Mouse (Mus musculus): Measurements from ENCODE around the gene Tmem132b. TPM values are rescaled to one million over a fixed set of nuclear protein-coding genes. Genes with fewer than 3 reads are reported as not detected.

Tmem132b gene
- polyA plus RNA-seq, 1 experiment: not detected

GRCm38 (mm10) chr5:125658101-125658500 is 126.5 kb downstream of the Tmem132b start:
- no peak for DNase-seq
- H3K27me3 ChIP-seq (replicated peaks; ENCODE audit: control insufficient read depth, insufficient read depth, low read length): no peaks in the 10 kb centered on the region
- 82% methylated on average over 5 of the region's 5 CpGs for WGBS
- no peak overlapping the region for H3K27ac ChIP-seq (ENCODE audit: insufficient read depth, low read depth, low read length)
- no peak overlapping the region for H3K4me3 ChIP-seq (ENCODE audit: insufficient read depth, low read depth, low read length)
- TF ChIP-seq CTCF (conservative IDR thresholded peaks at IDR 0.05; ENCODE audit: insufficient read depth, insufficient read length, low read depth, low read length) (no peak), POLR2A (IDR thresholded peaks at IDR 0.05; ENCODE audit: low read depth, low read length) (no peak)
- H3K4me1 ChIP-seq (ENCODE audit: control insufficient read depth, insufficient read depth, low read length): no peaks in the 10 kb centered on the region
- H3K36me3 ChIP-seq (ENCODE audit: control insufficient read depth, insufficient read depth, low read length): no peaks in the 10 kb centered on the region

- TF ChIP-seq CTCF (conservative IDR thresholded peaks at IDR 0.05; ENCODE audit: insufficient read depth, insufficient read length, low read depth, low read length): no peak
- no peak for TF ChIP-seq POLR2A (IDR thresholded peaks at IDR 0.05; ENCODE audit: low read depth, low read length)
- Histone ChIP-seq H3K4me1 (ENCODE audit: control insufficient read depth, insufficient read depth, low read length) (no peaks in the 10 kb centered on the region), H3K27me3 (replicated peaks; ENCODE audit: control insufficient read depth, insufficient read depth, low read length) (no peaks in the 10 kb centered on the region), H3K27ac (ENCODE audit: insufficient read depth, low read depth, low read length) (no peak overlapping the region), H3K36me3 (ENCODE audit: control insufficient read depth, insufficient read depth, low read length) (no peaks in the 10 kb centered on the region), H3K4me3 (ENCODE audit: insufficient read depth, low read depth, low read length) (no peak overlapping the region)
- no peak for DNase-seq
- WGBS: 56% methylated on average over 14 of the region's 14 CpGs
These were observed 127.6 kb downstream of the Tmem132b start for GRCm38 (mm10) chr5:125658959-125659749.

- no peaks in the 10 kb centered on the region for H3K27me3 ChIP-seq (replicated peaks; ENCODE audit: control insufficient read depth, insufficient read depth, low read length)
- no peak for DNase-seq
- H3K27ac ChIP-seq (ENCODE audit: insufficient read depth, low read depth, low read length): no peak overlapping the region
- no peaks in the 10 kb centered on the region for H3K36me3 ChIP-seq (ENCODE audit: control insufficient read depth, insufficient read depth, low read length)
- no peaks in the 10 kb centered on the region for H3K4me1 ChIP-seq (ENCODE audit: control insufficient read depth, insufficient read depth, low read length)
- H3K4me3 ChIP-seq (ENCODE audit: insufficient read depth, low read depth, low read length): no peak overlapping the region
- TF ChIP-seq CTCF (conservative IDR thresholded peaks at IDR 0.05; ENCODE audit: insufficient read depth, insufficient read length, low read depth, low read length) (no peak), POLR2A (IDR thresholded peaks at IDR 0.05; ENCODE audit: low read depth, low read length) (no peak)
- 36% methylated on average over 13 of the region's 13 CpGs for WGBS
These were observed 144.0 kb downstream of the Tmem132b start for GRCm38 (mm10) chr5:125675623-125676022.

GRCm38 (mm10) chr5:125676025-125676623 is 144.6 kb downstream of the Tmem132b start:
- WGBS: 63% methylated on average over 7 of the region's 7 CpGs
- H3K27me3 ChIP-seq (replicated peaks; ENCODE audit: control insufficient read depth, insufficient read depth, low read length): no peaks in the 10 kb centered on the region

GRCm38 (mm10) chr5:125680889-125681288 is 149.3 kb downstream of the Tmem132b start:
- H3K27me3 ChIP-seq (replicated peaks; ENCODE audit: control insufficient read depth, insufficient read depth, low read length): no peaks in the 10 kb centered on the region
- no peaks in the 10 kb centered on the region for H3K36me3 ChIP-seq (ENCODE audit: control insufficient read depth, insufficient read depth, low read length)
- no peak overlapping the region for H3K4me3 ChIP-seq (ENCODE audit: insufficient read depth, low read depth, low read length)
- WGBS: 77% methylated on average over 6 of the region's 6 CpGs
- no peaks in the 10 kb centered on the region for H3K4me1 ChIP-seq (ENCODE audit: control insufficient read depth, insufficient read depth, low read length)
- no peak for DNase-seq
- TF ChIP-seq POLR2A (IDR thresholded peaks at IDR 0.05; ENCODE audit: low read depth, low read length) (no peak), CTCF (conservative IDR thresholded peaks at IDR 0.05; ENCODE audit: insufficient read depth, insufficient read length, low read depth, low read length) (no peak)
- no peak overlapping the region for H3K27ac ChIP-seq (ENCODE audit: insufficient read depth, low read depth, low read length)

More at GRCm38 (mm10) chr5:125676025-125676623, 144.6 kb downstream of the Tmem132b start:
- H3K4me3 ChIP-seq (ENCODE audit: insufficient read depth, low read depth, low read length): no peak overlapping the region
- DNase-seq: no peak
- TF ChIP-seq POLR2A (IDR thresholded peaks at IDR 0.05; ENCODE audit: low read depth, low read length): no peak
- TF ChIP-seq CTCF (conservative IDR thresholded peaks at IDR 0.05; ENCODE audit: insufficient read depth, insufficient read length, low read depth, low read length): no peak
- H3K27ac ChIP-seq (ENCODE audit: insufficient read depth, low read depth, low read length): no peak overlapping the region
- no peaks in the 10 kb centered on the region for H3K4me1 ChIP-seq (ENCODE audit: control insufficient read depth, insufficient read depth, low read length)
- no peaks in the 10 kb centered on the region for H3K36me3 ChIP-seq (ENCODE audit: control insufficient read depth, insufficient read depth, low read length)

GRCm38 (mm10) chr5:125683491-125683890 is 151.9 kb downstream of the Tmem132b start:
- DNase-seq: no peak
- Histone ChIP-seq H3K4me3 (ENCODE audit: insufficient read depth, low read depth, low read length) (no peak overlapping the region), H3K4me1 (ENCODE audit: control insufficient read depth, insufficient read depth, low read length) (no peaks in the 10 kb centered on the region), H3K27me3 (replicated peaks; ENCODE audit: control insufficient read depth, insufficient read depth, low read length) (no peaks in the 10 kb centered on the region), H3K27ac (ENCODE audit: insufficient read depth, low read depth, low read length) (no peak overlapping the region), H3K36me3 (ENCODE audit: control insufficient read depth, insufficient read depth, low read length) (no peaks in the 10 kb centered on the region)
- TF ChIP-seq POLR2A (IDR thresholded peaks at IDR 0.05; ENCODE audit: low read depth, low read length): no peak
- WGBS: 52% methylated on average over 6 of the region's 6 CpGs

GRCm38 (mm10) chr5:125685681-125686331 is 154.2 kb downstream of the Tmem132b start:
- Histone ChIP-seq H3K27me3 (replicated peaks; ENCODE audit: control insufficient read depth, insufficient read depth, low read length) (no peaks in the 10 kb centered on the region), H3K36me3 (ENCODE audit: control insufficient read depth, insufficient read depth, low read length) (no peaks in the 10 kb centered on the region), H3K4me3 (ENCODE audit: insufficient read depth, low read depth, low read length) (no peak overlapping the region), H3K4me1 (ENCODE audit: control insufficient read depth, insufficient read depth, low read length) (no peaks in the 10 kb centered on the region), H3K27ac (ENCODE audit: insufficient read depth, low read depth, low read length) (no peak overlapping the region)
- no peak for DNase-seq
- no peak for TF ChIP-seq CTCF (conservative IDR thresholded peaks at IDR 0.05; ENCODE audit: insufficient read depth, insufficient read length, low read depth, low read length)
- TF ChIP-seq POLR2A (IDR thresholded peaks at IDR 0.05; ENCODE audit: low read depth, low read length): no peak
- WGBS: 48% methylated on average over 11 of the region's 11 CpGs
